Comparison of ENCODE assay signal across 10 mouse cellular contexts in genomic region chr11:88297526-88297925, GRCm38 (mm10). TPM values are rescaled to one million over a fixed set of nuclear protein-coding genes. Genes with fewer than 3 reads are reported as not detected.
DNase-seq lines count a peak whose midpoint lies in the region; ATAC-seq and TF ChIP-seq lines count a peak whose summit lies in the region.
"Had no signal": no experiment of that assay in that cellular context is flagged by ENCODE, and none has a peak within 500 bp of the region (broad histone marks: within the 10 kb centered on the region; RNA-seq: fewer than 3 reads in every experiment).

No protein-coding gene starts in this region.

- H3K4me2 ChIP-seq in hindbrain, embryonic 13.5 days = no peak overlapping the region
- H3K4me2 ChIP-seq: embryonic facial prominence, embryonic 13.5 days had no signal

- H3K36me3 ChIP-seq in MEL (ENCODE audit: control insufficient read depth in 1 of 2, insufficient read depth in 2 of 2, low read length in 2 of 2) = no peaks in the 10 kb centered on the region
- no peaks in the 10 kb centered on the region for H3K36me3 ChIP-seq in hindbrain, embryonic 13.5 days
- H3K36me3 ChIP-seq: embryonic facial prominence, embryonic 13.5 days had no signal

- H3K27ac ChIP-seq in layer of hippocampus, adult 2 months = no peak overlapping the region
- H3K27ac ChIP-seq in MEL (ENCODE audit: control insufficient read depth, low read depth, low read length) = no peak overlapping the region
- peak overlapping the region; percentile 14; the same call in 1 of the 2 replicates for H3K27ac ChIP-seq in hindbrain, embryonic 13.5 days
- H3K27ac ChIP-seq: embryonic facial prominence, embryonic 13.5 days had no signal

- TF ChIP-seq EP300 in MEL (IDR thresholded peaks at IDR 0.05; ENCODE audit: low read depth in 1 of 2, low read length in 2 of 2) = no peak

- H3K4me1 ChIP-seq in MEL (ENCODE audit: control insufficient read depth in 1 of 2, insufficient read depth in 2 of 2, low read length in 2 of 2) = no peaks in the 10 kb centered on the region
- H3K4me1 ChIP-seq in hindbrain, embryonic 13.5 days (replicated peaks) = peaks cover 59% of the 10 kb centered on the region

- H3K9me3 ChIP-seq in MEL (replicated peaks; ENCODE audit: insufficient read depth, low read length) = no peaks in the 10 kb centered on the region
- no peaks in the 10 kb centered on the region for H3K9me3 ChIP-seq in hindbrain, embryonic 13.5 days
- H3K9me3 ChIP-seq: embryonic facial prominence, embryonic 13.5 days had no signal

- H3K4me3 ChIP-seq in layer of hippocampus, adult 2 months = no peak overlapping the region
- H3K4me3 ChIP-seq in MEL (ENCODE audit: control insufficient read depth in 1 of 2, insufficient read depth in 1 of 2, low read depth in 2 of 2, low read length in 2 of 2) = no peak overlapping the region
- H3K4me3 ChIP-seq in hindbrain, embryonic 13.5 days = no peak overlapping the region
- H3K4me3 ChIP-seq: embryonic facial prominence, embryonic 13.5 days had no signal

- TF ChIP-seq CTCF in layer of hippocampus, adult 2 months (conservative IDR thresholded peaks at IDR 0.05) = peak; percentile 46
- peak in 2 of 3 experiments; percentile 8 to 45; a peak in 2 of 6 replicates for TF ChIP-seq CTCF in MEL (IDR thresholded peaks at IDR 0.05 in 2 of 3, conservative IDR thresholded peaks at IDR 0.05 in 1 of 3; ENCODE audit: control insufficient read depth in 1 of 3, insufficient read depth in 1 of 3, low read depth in 2 of 3, low read length in 3 of 3, poor library complexity in 1 of 3, severe bottlenecking in 1 of 3)

- no peak overlapping the region for H3K9ac ChIP-seq in MEL (ENCODE audit: control insufficient read depth, low read depth, low read length, poor library complexity, severe bottlenecking)
- H3K9ac ChIP-seq in hindbrain, embryonic 13.5 days = no peak overlapping the region
- H3K9ac ChIP-seq: embryonic facial prominence, embryonic 13.5 days had no signal

- 47% methylated on average over 4 of the region's 4 CpGs for WGBS in hindbrain, embryonic 13.5 days

- no peak for ATAC-seq in hindbrain, embryonic 13.5 days (ENCODE audit: low FRiP score)
- ATAC-seq in megakaryocyte progenitor cell, adult 5-6 weeks (replicated peaks; ENCODE audit: poor library complexity) = peak; percentile 44; the same call in 1 of the 2 replicates
- ATAC-seq in megakaryocyte-erythroid progenitor cell, adult 5-6 weeks (replicated peaks; ENCODE audit: low FRiP score, low TSS enrichment, poor library complexity, severe bottlenecking) = no peak

- peak; percentile 49 for TF ChIP-seq RAD21 in MEL (IDR thresholded peaks at IDR 0.05; ENCODE audit: low read depth, low read length)

- peaks cover 0 to 2% of the 10 kb centered on the region in 2 experiments; a peak in 3 of 4 replicates for H3K27me3 ChIP-seq in MEL (ENCODE audit: control insufficient read depth in 1 of 2, insufficient read depth in 2 of 2, low read length in 2 of 2)
- H3K27me3 ChIP-seq in hindbrain, embryonic 13.5 days = no peaks in the 10 kb centered on the region

- TF ChIP-seq POLR2A in MEL (IDR thresholded peaks at IDR 0.05; ENCODE audit: control insufficient read depth in 1 of 2, insufficient read depth in 1 of 2, low read depth in 1 of 2, low read length in 2 of 2, poor library complexity in 1 of 2) = no peak

- no peak for DNase-seq in layer of hippocampus, adult 2 months (ENCODE audit: low spot score in 2 of 2)
- DNase-seq in layer of hippocampus, adult 8-10 months (ENCODE audit: low spot score in 2 of 2) = no peak
- DNase-seq in MEL (ENCODE audit: low read depth, low spot score) = no peak
- DNase-seq in testis, postnatal 10 days (ENCODE audit: low spot score) = no peak
- DNase-seq in adrenal gland, adult 8-10 months = no peak

- no peaks in the 10 kb centered on the region for H3K79me2 ChIP-seq in MEL (ENCODE audit: control insufficient read depth, insufficient read depth, low read length, poor library complexity)

TF ChIP-seq in MEL, 35 proteins besides CTCF, POLR2A, EP300 and RAD21:
- no peak for TF ChIP-seq KAT2A (conservative IDR thresholded peaks at IDR 0.05; ENCODE audit: low read depth, low read length)
- no peak for TF ChIP-seq ZNF384 (IDR thresholded peaks at IDR 0.05; ENCODE audit: low read depth, low read length)
- TF ChIP-seq SMC3 (IDR thresholded peaks at IDR 0.05; ENCODE audit: low read depth, low read length) = peak; percentile 35
TF ChIP-seq in MEL: peak in this region for 1.

RNA-seq across cellular contexts. Expression of gene Ccdc182, which starts 3.7 kb away (rescaled TPM):
- not detected for total RNA-seq in layer of hippocampus, adult 2 months (2021)
- total RNA-seq in layer of hippocampus, adult 8-10 months (2022) = not detected
- not detected in 2 replicates for total RNA-seq in MEL (2012; rRNA removed)
- not detected for polyA plus RNA-seq in MEL (2012; ENCODE audit: insufficient read depth in 1 of 2, insufficient read length in 2 of 2, low read depth in 1 of 2, low replicate concordance in 2 of 2, missing spikeins in 1 of 2)
- 1.3 and 1.7 TPM in 2 replicates for polyA plus RNA-seq in hindbrain, embryonic 13.5 days (2015; fragmentation: Nextera tagmentation; extraction: Ambion mirVana)
- not detected in 2 replicates for total RNA-seq in megakaryocyte progenitor cell, adult 5-6 weeks (2015)
- total RNA-seq in megakaryocyte progenitor cell, adult 5-6 weeks (2017) = not detected in 2 replicates
- total RNA-seq in megakaryocyte-erythroid progenitor cell, adult 5-6 weeks (2014; fragmentation: Nextera tagmentation) = not detected in 2 replicates
- total RNA-seq in megakaryocyte-erythroid progenitor cell, adult 5-6 weeks (2017) = not detected in 2 replicates
- under 1 TPM in 1 of 4 experiments, not detected in 3; 0.40 TPM for total RNA-seq in adrenal gland, adult 8-10 months (2022)
- polyA plus RNA-seq: heart, embryonic 14.5 days had no signal
